Mouse (Mus musculus) urinary bladder, adult 2 months (tissue): ENCODE data around the gene Defb19. TPM values are rescaled to one million over a fixed set of nuclear protein-coding genes. Genes with fewer than 3 reads are reported as not detected.
A peak's percentile ranks its signal among the peaks of the same experiment; 100 is the strongest.

ENCODE experiments used
- DNase-seq: peaks from one replicate; pipeline ENCODE4 v3.0.0; 2022; ENCODE audit warnings: low spot score
- polyA plus RNA-seq: library from polyadenylated mRNA; depleted of rRNA; stranded (reverse); fragments of >200 nt; gene quantifications from 2 replicates; pipeline ENCODE4 v1.2.3, GENCODE M21; 2012; rRNA removed

Gene Defb19
- polyA plus RNA-seq, 1 experiment, result not detected

GRCm38 (mm10) chr2:152586926-152587560 lies 6.9 kb upstream of the Defb19 start:
- no peak for DNase-seq

- no peak for DNase-seq
Measured at GRCm38 (mm10) chr2:152580612-152581011, 500 bp upstream of the Defb19 start.

- DNase-seq, result no peak
Measured at GRCm38 (mm10) chr2:152573484-152573883, 6.6 kb downstream of the Defb19 start.

GRCm38 (mm10) chr2:152572114-152572794 lies 7.9 kb downstream of the Defb19 start, which contains the start of gene Defb21:
Defb21 (plus strand) TSS chr2:152572744.
- DNase-seq, result no peak

- no peak for DNase-seq
Measured at GRCm38 (mm10) chr2:152570313-152570712, 9.8 kb downstream of the Defb19 start.

- DNase-seq, result no peak
Measured at GRCm38 (mm10) chr2:152569881-152570280, 10.2 kb downstream of the Defb19 start.

GRCm38 (mm10) chr2:152569038-152569437 lies 11.1 kb downstream of the Defb19 start, which contains the start of gene Gm17416:
Gm17416 (plus strand) TSS chr2:152569338.
- DNase-seq, result no peak

- no peak for DNase-seq
Measured at GRCm38 (mm10) chr2:152556655-152557054, 23.5 kb downstream of the Defb19 start.

- peak; percentile 23 for DNase-seq
Measured at GRCm38 (mm10) chr2:152553774-152554423, 26.2 kb downstream of the Defb19 start.

GRCm38 (mm10) chr2:152548124-152548523 lies 32.0 kb downstream of the Defb19 start:
- DNase-seq, result no peak

GRCm38 (mm10) chr2:152544691-152545090 lies 35.4 kb downstream of the Defb19 start:
- no peak for DNase-seq

- no peak for DNase-seq
Measured at GRCm38 (mm10) chr2:152543478-152543877, 36.6 kb downstream of the Defb19 start.

GRCm38 (mm10) chr2:152542897-152543296 lies 37.2 kb downstream of the Defb19 start:
- DNase-seq, result no peak

GRCm38 (mm10) chr2:152541979-152542378 lies 38.1 kb downstream of the Defb19 start:
- no peak for DNase-seq

- DNase-seq, result no peak
Measured at GRCm38 (mm10) chr2:152539944-152540710, 40.0 kb downstream of the Defb19 start, which contains the start of gene Defb29. Defb29 (minus strand) TSS chr2:152540098.

Other genes with a start within 250 kb of the Defb19 start
- gene Rbck1, start 247.7 kb downstream of the Defb19 start, polyA plus RNA-seq, result 110 and 132 TPM in 2 replicates
- gene Trib3, start 236.3 kb downstream of the Defb19 start, polyA plus RNA-seq, result 2.4 and 2.9 TPM in 2 replicates
- gene Nrsn2, start 203.7 kb downstream of the Defb19 start, polyA plus RNA-seq, result not detected in 2 replicates
- gene Sox12, start 182.2 kb downstream of the Defb19 start, polyA plus RNA-seq, result 8.6 and 12.6 TPM in 2 replicates
- 8.7 and 9.7 TPM in 2 replicates for gene Zcchc3, start 165.3 kb downstream of the Defb19 start, polyA plus RNA-seq
- gene 6820408C15Rik, start 164.7 kb downstream of the Defb19 start, polyA plus RNA-seq, result 0.40 and 0.45 TPM in 2 replicates
- not detected in 2 replicates for gene Defb23, start 115.7 kb downstream of the Defb19 start, polyA plus RNA-seq
- gene Defb20, start 103.2 kb downstream of the Defb19 start, polyA plus RNA-seq, result not detected in 2 replicates
- gene Defb22, start 90.2 kb downstream of the Defb19 start, polyA plus RNA-seq, result not detected in 2 replicates
- gene Defb26, start 68.6 kb downstream of the Defb19 start, polyA plus RNA-seq, result not detected in 2 replicates
- not detected in 2 replicates for gene Defb28, start 62.1 kb downstream of the Defb19 start, polyA plus RNA-seq
- not detected in 2 replicates for gene Defb29, start 40.2 kb downstream of the Defb19 start, polyA plus RNA-seq
- not detected in 2 replicates for gene Gm17416, start 11.0 kb downstream of the Defb19 start, polyA plus RNA-seq
- gene Defb21, start 7.6 kb downstream of the Defb19 start, polyA plus RNA-seq, result not detected in 2 replicates
- 0.21 TPM in 1 of 2 replicates, not detected in the other for gene Defb45, start 19.1 kb upstream of the Defb19 start, polyA plus RNA-seq
- not detected in 2 replicates for gene Defb36, start 24.0 kb upstream of the Defb19 start, polyA plus RNA-seq
- 0.78 and 0.95 TPM in 2 replicates for gene Defb25, start 42.7 kb upstream of the Defb19 start, polyA plus RNA-seq
- 9.4 and 11.7 TPM in 2 replicates for gene Rem1, start 46.6 kb upstream of the Defb19 start, polyA plus RNA-seq
- gene H13, start 89.1 kb upstream of the Defb19 start, polyA plus RNA-seq, result 64.3 and 67.2 TPM in 2 replicates
- gene Mcts2, start 106.7 kb upstream of the Defb19 start, polyA plus RNA-seq, result 17.1 and 17.8 TPM in 2 replicates
- gene Id1, start 155.9 kb upstream of the Defb19 start, polyA plus RNA-seq, result 416 and 633 TPM in 2 replicates
- 9.6 and 10.0 TPM in 2 replicates for gene Cox4i2, start 173.9 kb upstream of the Defb19 start, polyA plus RNA-seq